Mouse (Mus musculus): Measurements from ENCODE around the gene Wipf2.
"Not testable (repeated sequence)": the region's sequence is repeated elsewhere in the genome, so short reads cannot be mapped to it uniquely, and the experiment has no call there.

Wipf2 gene

GRCm38 (mm10) chr11:98863028-98863750 lies at the start of gene Wipf2:
Wipf2 (plus strand) TSS chr11:98863638.
- DNase-seq (ENCODE audit: low spot score) = peak; percentile 96

DNA sequence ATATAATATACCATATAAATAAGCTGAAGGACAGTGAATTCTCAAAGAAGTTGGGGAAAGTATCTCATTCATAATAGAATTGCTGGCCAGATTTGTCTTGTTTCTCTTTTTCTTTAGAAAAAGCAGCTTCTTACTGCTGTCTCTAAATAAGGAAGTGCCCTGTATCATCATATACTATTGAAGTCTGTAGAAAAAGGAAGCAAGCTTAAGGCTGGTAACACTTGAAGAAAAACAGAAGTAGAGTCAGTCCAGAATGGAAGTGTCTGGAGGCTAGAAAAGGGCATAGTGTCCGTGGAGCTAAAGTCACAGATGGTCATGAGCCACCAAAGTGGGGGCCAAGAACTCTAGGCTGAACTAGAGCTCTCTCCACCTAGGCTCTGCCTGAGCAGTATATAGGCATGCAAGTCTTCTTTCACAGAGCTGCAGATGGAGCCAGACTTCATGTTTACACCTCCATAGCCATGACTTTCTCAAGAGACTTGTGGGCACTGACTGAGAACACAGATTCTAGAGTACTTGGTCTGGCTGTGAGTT lies 46.7 kb upstream of the Wipf2 start:
- no peak for DNase-seq (ENCODE audit: low spot score)

- DNase-seq (ENCODE audit: low spot score) = no peak
Measured at GRCm38 (mm10) chr11:98820968-98821367, 42.5 kb upstream of the Wipf2 start.

GRCm38 (mm10) chr11:98826071-98826470 lies 37.4 kb upstream of the Wipf2 start:
- not testable (repeated sequence) for DNase-seq (ENCODE audit: low spot score)

- DNase-seq (ENCODE audit: low spot score) = no peak
Measured at GRCm38 (mm10) chr11:98827877-98828276, 35.6 kb upstream of the Wipf2 start.

GRCm38 (mm10) chr11:98829091-98829775 lies 34.2 kb upstream of the Wipf2 start:
- DNase-seq (ENCODE audit: low spot score) = peak; percentile 69

DNA sequence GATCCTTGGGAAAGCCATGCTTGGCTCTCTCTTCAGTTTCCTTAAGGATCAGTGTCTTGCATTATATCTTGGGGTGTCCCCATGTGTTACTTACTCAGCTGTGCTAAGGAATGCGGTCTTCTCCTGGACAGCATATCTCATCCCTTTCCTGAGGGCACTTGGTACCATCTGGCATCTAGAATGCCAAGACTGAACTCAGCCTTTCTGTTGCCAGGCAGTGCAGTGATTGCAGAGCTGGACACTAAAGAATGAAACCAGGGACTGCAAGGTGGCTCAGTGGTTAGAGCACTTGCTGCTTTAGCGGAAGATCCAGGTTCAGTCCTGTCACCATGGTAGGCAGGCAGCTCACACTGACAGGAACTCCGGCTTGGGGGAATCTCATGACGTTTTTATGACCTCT lies 33.6 kb upstream of the Wipf2 start:
- DNase-seq (ENCODE audit: low spot score) = peak; percentile 35

GRCm38 (mm10) chr11:98835296-98835695 lies 28.1 kb upstream of the Wipf2 start:
- no peak for DNase-seq (ENCODE audit: low spot score)

DNA sequence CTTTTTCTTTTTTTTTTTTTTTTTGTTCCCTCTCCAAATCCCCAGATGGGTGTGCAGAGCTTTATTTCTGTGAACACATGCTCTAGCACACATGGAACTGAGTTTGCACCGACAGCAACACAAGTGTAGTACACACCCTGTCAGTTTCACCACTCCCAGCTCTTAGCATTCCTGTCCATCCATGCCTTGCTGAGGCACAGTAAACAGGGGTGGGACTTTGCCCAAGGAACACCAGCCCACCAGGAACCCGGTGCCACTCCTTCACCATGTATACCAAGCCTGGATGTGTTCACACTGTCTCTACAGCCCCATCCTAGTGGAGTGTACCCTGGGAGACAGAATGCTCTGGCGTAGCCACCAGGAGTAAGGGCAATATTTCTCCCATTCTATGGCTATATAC lies 27.7 kb upstream of the Wipf2 start:
- DNase-seq (ENCODE audit: low spot score) = no peak

GRCm38 (mm10) chr11:98836128-98836527 lies 27.3 kb upstream of the Wipf2 start:
- DNase-seq (ENCODE audit: low spot score) = no peak

DNA sequence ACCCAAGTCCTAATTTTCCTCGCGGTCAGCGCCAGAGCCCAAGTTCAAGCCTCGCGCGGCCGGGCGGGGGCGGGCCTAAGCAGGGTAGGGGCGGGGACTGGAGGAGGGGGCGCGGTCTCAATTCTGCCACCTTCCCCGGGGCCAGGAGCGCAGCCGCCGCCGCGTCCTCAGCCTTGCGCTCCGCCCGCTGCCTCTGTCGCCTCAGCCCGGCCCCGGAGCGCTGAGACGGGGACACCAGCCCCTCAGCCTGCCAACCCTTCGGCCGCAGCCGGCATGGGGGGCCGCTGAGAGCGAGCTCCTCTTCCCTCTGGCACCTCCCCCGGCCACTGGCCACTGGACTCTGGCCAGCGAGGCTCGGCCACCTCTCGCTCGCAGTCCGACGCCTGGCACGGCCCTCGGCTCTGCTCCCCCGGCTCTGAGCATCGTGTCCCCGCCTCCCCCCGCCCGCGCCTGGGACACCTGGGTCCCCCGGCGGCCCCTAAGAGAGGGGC lies 26.7 kb upstream of the Wipf2 start, which contains the start of gene Rapgefl1:
Gene Rapgefl1 (plus strand): TSS at position 135 of the 491 bp plus-strand sequence.
- peak; percentile 85 for DNase-seq (ENCODE audit: low spot score)

GRCm38 (mm10) chr11:98837231-98837704 lies 26.2 kb upstream of the Wipf2 start:
- DNase-seq (ENCODE audit: low spot score) = no peak

DNA sequence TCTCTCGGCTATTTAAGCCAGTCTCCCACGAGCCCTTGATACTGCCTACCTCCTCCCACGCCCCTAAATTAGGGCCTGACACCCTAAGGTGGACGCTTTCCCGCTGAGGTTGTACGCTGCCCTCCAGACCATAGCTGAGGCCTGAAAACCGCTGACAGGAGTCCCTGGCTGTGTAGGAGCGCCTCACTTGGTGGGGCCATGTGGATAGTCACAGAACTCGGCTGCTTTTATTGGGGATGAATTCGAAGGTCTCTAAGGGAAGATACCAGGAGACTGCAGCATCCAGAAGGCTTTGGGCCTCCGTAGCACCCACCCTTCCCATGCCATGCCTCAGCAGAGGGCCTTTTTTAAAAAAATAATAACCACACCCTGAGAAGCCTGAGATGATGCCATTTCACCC lies 25.5 kb upstream of the Wipf2 start:
- no peak for DNase-seq (ENCODE audit: low spot score)

DNA sequence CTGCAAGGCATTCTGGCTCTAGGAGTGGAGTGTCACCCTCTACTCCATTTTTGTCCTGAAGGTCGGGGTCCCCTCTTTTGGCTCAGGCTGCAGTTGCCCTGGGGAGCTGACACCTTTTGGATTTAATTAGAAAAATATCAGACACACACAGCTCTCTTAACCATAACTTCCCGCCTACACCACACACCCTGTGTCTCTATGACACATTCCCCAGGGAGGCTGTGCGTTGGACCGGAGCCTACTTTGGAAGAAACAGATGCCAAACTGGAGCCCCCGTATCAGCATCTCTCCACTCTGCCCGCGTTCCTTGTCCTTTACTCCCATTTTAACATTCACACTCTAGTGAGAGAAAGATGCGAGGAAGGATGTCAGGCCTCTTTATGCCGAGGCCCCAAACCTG lies 24.9 kb upstream of the Wipf2 start:
- DNase-seq (ENCODE audit: low spot score) = no peak

- DNase-seq (ENCODE audit: low spot score) = no peak
Measured at GRCm38 (mm10) chr11:98839402-98839801, 24.0 kb upstream of the Wipf2 start.

- no peak for DNase-seq (ENCODE audit: low spot score)
Measured at GRCm38 (mm10) chr11:98839897-98840296, 23.5 kb upstream of the Wipf2 start.

GRCm38 (mm10) chr11:98846016-98846415 lies 17.4 kb upstream of the Wipf2 start:
- no peak for DNase-seq (ENCODE audit: low spot score)

DNA sequence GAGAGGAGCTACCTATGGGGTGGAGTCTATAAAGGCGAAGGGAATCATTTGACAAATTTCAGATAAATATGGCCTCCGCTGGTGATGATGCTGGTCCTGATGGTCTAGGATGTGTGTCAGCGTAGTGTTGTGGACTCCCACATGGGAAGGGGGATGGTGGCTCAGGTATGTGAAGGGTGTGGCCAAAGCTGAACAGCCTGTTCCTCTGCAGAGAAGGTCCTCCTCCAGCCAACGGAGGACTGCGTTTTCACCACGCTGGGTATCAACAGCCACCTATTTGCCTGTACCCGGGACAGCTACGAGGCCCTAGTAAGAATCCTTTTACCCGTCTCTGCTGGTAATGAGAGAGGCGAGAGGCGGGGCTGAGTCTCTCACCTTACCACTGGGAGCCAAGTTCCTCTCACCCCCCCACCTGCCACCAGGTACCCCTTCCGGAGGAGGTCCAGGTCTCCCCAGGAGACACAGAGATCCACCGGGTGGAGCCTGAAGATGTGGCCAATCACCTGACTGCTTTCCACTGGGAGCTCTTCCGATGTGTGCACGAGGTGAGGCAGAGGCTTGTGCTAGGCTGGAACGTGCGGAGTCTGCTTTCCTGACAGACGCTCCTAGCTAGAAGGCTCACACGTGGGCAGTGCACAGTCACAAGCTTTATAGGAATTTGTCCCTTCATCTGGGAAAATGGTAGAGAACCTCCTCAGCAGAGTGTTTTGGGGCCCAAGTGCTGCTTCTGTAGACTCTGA lies 16.4 kb upstream of the Wipf2 start:
- no peak for DNase-seq (ENCODE audit: low spot score)

DNA sequence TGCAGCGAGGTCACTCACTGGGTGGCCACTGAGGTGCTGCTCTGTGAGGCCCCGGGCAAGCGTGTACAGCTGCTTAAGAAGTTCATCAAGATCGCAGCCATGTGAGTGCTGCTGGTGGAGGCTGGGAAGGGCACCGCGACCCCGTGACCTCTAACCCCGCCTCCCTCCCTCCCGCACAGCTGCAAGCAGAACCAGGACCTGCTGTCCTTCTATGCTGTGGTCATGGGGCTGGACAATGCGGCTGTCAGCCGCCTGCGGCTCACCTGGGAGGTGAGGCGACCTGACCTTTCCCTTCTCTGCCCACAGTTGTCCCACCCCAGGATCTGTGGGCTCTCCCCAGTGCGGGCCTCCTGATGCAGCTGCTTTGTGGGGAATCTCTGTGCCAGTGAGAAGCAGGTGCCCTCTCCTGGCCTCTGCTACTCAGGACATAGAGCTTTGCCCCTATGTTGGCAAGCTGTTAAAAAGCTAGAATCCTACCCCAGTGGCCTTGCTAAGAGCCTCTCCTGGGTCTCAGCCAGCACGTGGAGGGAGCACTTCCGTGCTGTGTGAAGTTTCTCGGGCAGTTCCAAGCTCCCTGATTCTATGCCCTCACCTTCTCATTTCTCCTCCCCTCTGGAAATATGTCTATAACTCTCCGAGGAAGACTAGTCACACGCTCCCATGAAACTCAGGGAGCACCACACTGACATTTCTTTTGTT lies 14.1 kb upstream of the Wipf2 start:
- no peak for DNase-seq (ENCODE audit: low spot score)

DNA sequence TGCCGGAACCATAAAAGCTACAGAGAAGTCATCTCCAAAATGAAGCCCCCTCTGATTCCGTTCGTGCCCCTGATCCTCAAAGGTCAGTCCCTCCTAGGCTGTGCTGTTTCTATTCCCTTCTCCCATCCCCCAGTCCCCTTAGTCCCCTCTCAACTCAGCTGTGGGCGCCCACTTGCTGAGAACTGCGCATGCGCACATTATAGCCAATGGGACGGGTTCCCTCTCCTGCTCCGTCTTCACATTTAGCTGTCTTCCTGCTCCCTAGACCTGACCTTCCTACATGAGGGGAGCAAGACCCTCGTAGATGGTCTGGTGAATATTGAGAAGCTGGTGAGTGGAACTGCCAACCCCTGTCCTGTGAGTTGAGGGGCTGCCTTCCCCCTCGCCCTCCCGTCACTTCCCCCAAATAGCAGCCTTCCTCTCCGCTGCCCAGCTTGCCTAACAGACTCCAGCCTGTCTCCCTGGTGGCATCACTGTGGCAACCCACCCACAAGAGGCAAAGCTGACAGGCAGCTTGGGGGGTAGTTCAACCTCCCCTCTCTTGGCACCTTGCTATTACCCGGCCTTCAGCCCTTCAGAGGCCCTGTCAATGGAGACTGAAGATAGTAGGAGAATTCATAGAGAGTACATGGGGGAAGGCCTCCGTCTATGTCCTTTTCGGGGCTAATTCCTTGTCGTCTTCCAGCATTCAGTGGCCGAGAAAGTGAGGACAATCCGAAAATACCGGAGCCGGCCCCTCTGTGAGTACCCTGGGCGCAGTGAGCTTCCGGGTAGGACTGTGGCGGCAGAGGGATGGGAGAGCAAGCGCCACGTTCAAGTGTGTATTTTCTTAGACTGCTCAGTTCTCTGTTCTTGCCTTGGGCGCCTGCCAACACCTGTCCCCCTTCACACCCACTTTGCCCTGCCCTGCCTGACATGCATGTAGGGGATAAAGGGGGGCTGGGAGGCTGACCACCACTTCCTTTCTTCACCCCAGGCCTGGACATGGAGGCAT lies 13.0 kb upstream of the Wipf2 start:
- no peak for DNase-seq (ENCODE audit: low spot score)
